Mouse (Mus musculus): Measurements from ENCODE around the gene Lrmda. TPM values are rescaled to one million over a fixed set of nuclear protein-coding genes. Genes with fewer than 3 reads are reported as not detected.
A peak's percentile ranks its signal among the peaks of the same experiment; 100 is the strongest.

The Lrmda gene
- polyA plus RNA-seq, 1 experiment from 2014 or later, result 0.20 TPM

GRCm38 (mm10) chr14:22382101-22382500 lies 362.6 kb downstream of the Lrmda start:
- no peak overlapping the region for H3K4me2 ChIP-seq (replicated peaks; ENCODE audit: low read depth, low read length)
- no peak overlapping the region for H3K27ac ChIP-seq (ENCODE audit: low read depth, low read length)
- H3K36me3 ChIP-seq (ENCODE audit: control insufficient read depth, insufficient read depth, low read length), result no peaks in the 10 kb centered on the region
- ATAC-seq (ENCODE audit: low FRiP score), result no peak
- H3K27me3 ChIP-seq (ENCODE audit: control insufficient read depth, insufficient read depth, low read length), result no peaks in the 10 kb centered on the region
- DNase-seq (ENCODE audit: low spot score), result no peak
- H3K4me1 ChIP-seq (replicated peaks; ENCODE audit: control insufficient read depth, insufficient read depth, low read length), result no peaks in the 10 kb centered on the region
- H3K4me3 ChIP-seq (ENCODE audit: low read depth, low read length), result no peak overlapping the region
- H3K9ac ChIP-seq (ENCODE audit: low read depth, low read length), result no peak overlapping the region
- H3K9me3 ChIP-seq (ENCODE audit: control insufficient read depth, low read length), result no peaks in the 10 kb centered on the region
- WGBS, result 87% methylated on average over 4 of the region's 4 CpGs

GRCm38 (mm10) chr14:22393616-22394015 lies 374.1 kb downstream of the Lrmda start:
- Histone ChIP-seq H3K4me2 (replicated peaks; ENCODE audit: low read depth, low read length) (no peak overlapping the region), H3K36me3 (ENCODE audit: control insufficient read depth, insufficient read depth, low read length) (no peaks in the 10 kb centered on the region), H3K4me1 (replicated peaks; ENCODE audit: control insufficient read depth, insufficient read depth, low read length) (no peaks in the 10 kb centered on the region), H3K9me3 (ENCODE audit: control insufficient read depth, low read length) (no peaks in the 10 kb centered on the region), H3K27ac (ENCODE audit: low read depth, low read length) (no peak overlapping the region), H3K27me3 (ENCODE audit: control insufficient read depth, insufficient read depth, low read length) (no peaks in the 10 kb centered on the region), H3K4me3 (ENCODE audit: low read depth, low read length) (no peak overlapping the region), H3K9ac (ENCODE audit: low read depth, low read length) (no peak overlapping the region)
- WGBS, result 62% methylated on average over 10 of the region's 10 CpGs
- ATAC-seq (ENCODE audit: low FRiP score) (no peak), DNase-seq (ENCODE audit: low spot score) (peak; percentile 12)

GRCm38 (mm10) chr14:22402411-22402810 lies 382.9 kb downstream of the Lrmda start:
- DNase-seq (ENCODE audit: low spot score) (no peak), ATAC-seq (ENCODE audit: low FRiP score) (no peak)
- no peak overlapping the region for H3K4me3 ChIP-seq (ENCODE audit: low read depth, low read length)
- H3K9me3 ChIP-seq (ENCODE audit: control insufficient read depth, low read length), result no peaks in the 10 kb centered on the region
- no peak overlapping the region for H3K27ac ChIP-seq (ENCODE audit: low read depth, low read length)
- no peak overlapping the region for H3K4me2 ChIP-seq (replicated peaks; ENCODE audit: low read depth, low read length)
- WGBS, result 54% methylated on average over 4 of the region's 4 CpGs
- no peaks in the 10 kb centered on the region for H3K4me1 ChIP-seq (replicated peaks; ENCODE audit: control insufficient read depth, insufficient read depth, low read length)
- no peak overlapping the region for H3K9ac ChIP-seq (ENCODE audit: low read depth, low read length)
- H3K36me3 ChIP-seq (ENCODE audit: control insufficient read depth, insufficient read depth, low read length), result no peaks in the 10 kb centered on the region
- no peaks in the 10 kb centered on the region for H3K27me3 ChIP-seq (ENCODE audit: control insufficient read depth, insufficient read depth, low read length)

- no peak overlapping the region for H3K9ac ChIP-seq (ENCODE audit: low read depth, low read length)
- no peaks in the 10 kb centered on the region for H3K27me3 ChIP-seq (ENCODE audit: control insufficient read depth, insufficient read depth, low read length)
These were observed 387.1 kb downstream of the Lrmda start for GRCm38 (mm10) chr14:22406623-22407022.

GRCm38 (mm10) chr14:22410826-22411225 lies 391.3 kb downstream of the Lrmda start:
- Histone ChIP-seq H3K36me3 (ENCODE audit: control insufficient read depth, insufficient read depth, low read length) (no peaks in the 10 kb centered on the region), H3K27me3 (ENCODE audit: control insufficient read depth, insufficient read depth, low read length) (no peaks in the 10 kb centered on the region), H3K9me3 (ENCODE audit: control insufficient read depth, low read length) (no peaks in the 10 kb centered on the region), H3K27ac (ENCODE audit: low read depth, low read length) (no peak overlapping the region), H3K4me2 (replicated peaks; ENCODE audit: low read depth, low read length) (no peak overlapping the region), H3K4me3 (ENCODE audit: low read depth, low read length) (no peak overlapping the region), H3K4me1 (replicated peaks; ENCODE audit: control insufficient read depth, insufficient read depth, low read length) (no peaks in the 10 kb centered on the region), H3K9ac (ENCODE audit: low read depth, low read length) (no peak overlapping the region)
- ATAC-seq (ENCODE audit: low FRiP score), result no peak
- 54% methylated on average over 1 of the region's 1 CpGs for WGBS
- DNase-seq (ENCODE audit: low spot score), result no peak

More at GRCm38 (mm10) chr14:22406623-22407022, 387.1 kb downstream of the Lrmda start:
- ATAC-seq (ENCODE audit: low FRiP score), result no peak
- Histone ChIP-seq H3K9me3 (ENCODE audit: control insufficient read depth, low read length) (no peaks in the 10 kb centered on the region), H3K27ac (ENCODE audit: low read depth, low read length) (no peak overlapping the region), H3K4me3 (ENCODE audit: low read depth, low read length) (no peak overlapping the region), H3K4me1 (replicated peaks; ENCODE audit: control insufficient read depth, insufficient read depth, low read length) (no peaks in the 10 kb centered on the region), H3K36me3 (ENCODE audit: control insufficient read depth, insufficient read depth, low read length) (no peaks in the 10 kb centered on the region), H3K4me2 (replicated peaks; ENCODE audit: low read depth, low read length) (no peak overlapping the region)
- no peak for DNase-seq (ENCODE audit: low spot score)
- 84% methylated on average over 5 of the region's 5 CpGs for WGBS

GRCm38 (mm10) chr14:22413220-22413619 lies 393.7 kb downstream of the Lrmda start:
- Histone ChIP-seq H3K4me1 (replicated peaks; ENCODE audit: control insufficient read depth, insufficient read depth, low read length) (no peaks in the 10 kb centered on the region), H3K9ac (ENCODE audit: low read depth, low read length) (no peak overlapping the region), H3K27ac (ENCODE audit: low read depth, low read length) (no peak overlapping the region), H3K36me3 (ENCODE audit: control insufficient read depth, insufficient read depth, low read length) (no peaks in the 10 kb centered on the region), H3K4me2 (replicated peaks; ENCODE audit: low read depth, low read length) (no peak overlapping the region), H3K9me3 (ENCODE audit: control insufficient read depth, low read length) (no peaks in the 10 kb centered on the region), H3K4me3 (ENCODE audit: low read depth, low read length) (no peak overlapping the region), H3K27me3 (ENCODE audit: control insufficient read depth, insufficient read depth, low read length) (no peaks in the 10 kb centered on the region)
- ATAC-seq (ENCODE audit: low FRiP score), result no peak
- WGBS, result 88% methylated on average over 7 of the region's 7 CpGs
- DNase-seq (ENCODE audit: low spot score), result no peak

GRCm38 (mm10) chr14:22417706-22418105 lies 398.2 kb downstream of the Lrmda start:
- H3K36me3 ChIP-seq (ENCODE audit: control insufficient read depth, insufficient read depth, low read length), result no peaks in the 10 kb centered on the region
- DNase-seq (ENCODE audit: low spot score), result no peak
- no peak for ATAC-seq (ENCODE audit: low FRiP score)
- no peak overlapping the region for H3K4me3 ChIP-seq (ENCODE audit: low read depth, low read length)
- no peaks in the 10 kb centered on the region for H3K9me3 ChIP-seq (ENCODE audit: control insufficient read depth, low read length)
- H3K4me1 ChIP-seq (replicated peaks; ENCODE audit: control insufficient read depth, insufficient read depth, low read length), result no peaks in the 10 kb centered on the region
- WGBS, result 90% methylated on average over 3 of the region's 3 CpGs
- no peak overlapping the region for H3K9ac ChIP-seq (ENCODE audit: low read depth, low read length)
- H3K4me2 ChIP-seq (replicated peaks; ENCODE audit: low read depth, low read length), result no peak overlapping the region
- no peak overlapping the region for H3K27ac ChIP-seq (ENCODE audit: low read depth, low read length)
- H3K27me3 ChIP-seq (ENCODE audit: control insufficient read depth, insufficient read depth, low read length), result no peaks in the 10 kb centered on the region

- Histone ChIP-seq H3K4me1 (replicated peaks; ENCODE audit: control insufficient read depth, insufficient read depth, low read length) (no peaks in the 10 kb centered on the region), H3K4me2 (replicated peaks; ENCODE audit: low read depth, low read length) (no peak overlapping the region), H3K36me3 (ENCODE audit: control insufficient read depth, insufficient read depth, low read length) (no peaks in the 10 kb centered on the region), H3K27me3 (ENCODE audit: control insufficient read depth, insufficient read depth, low read length) (no peaks in the 10 kb centered on the region), H3K27ac (ENCODE audit: low read depth, low read length) (no peak overlapping the region), H3K9ac (ENCODE audit: low read depth, low read length) (no peak overlapping the region), H3K4me3 (ENCODE audit: low read depth, low read length) (no peak overlapping the region), H3K9me3 (ENCODE audit: control insufficient read depth, low read length) (no peaks in the 10 kb centered on the region)
- no peak for DNase-seq (ENCODE audit: low spot score)
- WGBS, result 88% methylated on average over 4 of the region's 4 CpGs
- ATAC-seq (ENCODE audit: low FRiP score), result no peak
These were observed 402.2 kb downstream of the Lrmda start for GRCm38 (mm10) chr14:22421668-22422067.

GRCm38 (mm10) chr14:22425018-22425534 lies 405.6 kb downstream of the Lrmda start:
- 88% methylated on average over 7 of the region's 7 CpGs for WGBS
- Histone ChIP-seq H3K4me1 (replicated peaks; ENCODE audit: control insufficient read depth, insufficient read depth, low read length) (no peaks in the 10 kb centered on the region), H3K4me2 (replicated peaks; ENCODE audit: low read depth, low read length) (no peak overlapping the region), H3K9ac (ENCODE audit: low read depth, low read length) (no peak overlapping the region), H3K9me3 (ENCODE audit: control insufficient read depth, low read length) (no peaks in the 10 kb centered on the region), H3K27me3 (ENCODE audit: control insufficient read depth, insufficient read depth, low read length) (no peaks in the 10 kb centered on the region), H3K36me3 (ENCODE audit: control insufficient read depth, insufficient read depth, low read length) (no peaks in the 10 kb centered on the region), H3K27ac (ENCODE audit: low read depth, low read length) (no peak overlapping the region), H3K4me3 (ENCODE audit: low read depth, low read length) (no peak overlapping the region)
- DNase-seq (ENCODE audit: low spot score) (no peak), ATAC-seq (ENCODE audit: low FRiP score) (no peak)

All from hindbrain, embryonic 11.5 days (tissue).